Mouse (Mus musculus) kidney, adult 2 months (tissue): Measurements from ENCODE around the gene Fam83e.

Experiments
- CTCF ChIP-seq: fragments of 200-500 bp; conservative IDR thresholded peaks from 2 replicates; pipeline ENCODE4 v1.5.1; 2011; ENCODE audit warnings: low read depth, mild to moderate bottlenecking, control low read depth, low read length, moderate library complexity, mixed read lengths; ENCODE audit not compliant: insufficient read depth, insufficient read length
- POLR2A ChIP-seq: fragments of 200-500 bp; IDR thresholded peaks from one replicate; pipeline ENCODE4 v1.6.1; 2011; ENCODE audit warnings: low read depth, low read length, control low read depth

- TF ChIP-seq CTCF (no peak), POLR2A (no peak)
These were observed 783 bp downstream of the Fam83e start for GRCm38 (mm10) chr7:45721642-45722347.
